Mouse (Mus musculus) lung, postnatal 4 days (tissue): ENCODE results near the gene Fdxr.

Source experiments
- DNase-seq, 2 experiments: peaks; one replicate each; pipeline ENCODE4 v3.0.0; 2021

Gene Fdxr

DNA sequence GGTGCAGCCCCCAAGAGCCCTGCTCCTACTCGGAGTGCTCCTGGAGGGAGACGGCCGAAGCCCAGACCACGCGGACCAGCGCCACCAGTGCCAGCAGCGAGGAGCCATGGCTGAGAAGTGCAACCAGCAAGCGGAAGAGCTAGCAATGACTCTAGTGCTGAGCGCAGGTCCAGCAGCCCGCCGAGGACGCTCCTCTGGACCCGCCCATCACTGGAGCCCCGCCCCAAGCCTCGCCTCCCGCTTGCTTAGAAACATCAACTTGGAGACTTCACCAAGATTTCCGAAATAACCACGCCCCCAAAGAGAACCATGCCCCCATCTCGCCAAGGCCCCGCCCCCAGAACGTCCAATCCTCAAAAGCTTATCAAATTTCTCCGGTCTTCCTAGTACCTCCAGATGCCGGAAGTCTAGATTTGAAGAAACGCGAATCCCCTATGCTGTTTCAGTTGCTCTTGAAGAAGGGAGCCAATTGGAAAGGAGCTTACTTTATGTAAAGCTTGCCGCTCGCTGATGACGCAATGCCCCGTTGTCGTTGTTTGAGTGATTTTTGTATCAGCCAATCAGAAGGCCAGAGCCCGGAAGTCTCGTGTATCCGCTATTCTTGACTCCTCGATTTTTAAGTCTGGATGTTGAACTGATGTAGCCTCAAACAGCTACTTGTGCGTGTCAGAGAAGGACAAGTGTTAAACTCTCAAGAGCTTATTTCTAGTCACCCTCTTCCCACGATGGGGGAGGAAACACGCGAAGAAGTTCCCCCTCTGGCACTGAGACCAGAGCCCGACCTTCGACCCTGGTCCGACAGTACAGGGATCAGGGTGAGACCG, at the start of gene Fdxr:
Gene Fdxr (minus strand): TSS at position 271 of the 824 bp plus-strand sequence.
- peak; percentile 99 for DNase-seq

DNA sequence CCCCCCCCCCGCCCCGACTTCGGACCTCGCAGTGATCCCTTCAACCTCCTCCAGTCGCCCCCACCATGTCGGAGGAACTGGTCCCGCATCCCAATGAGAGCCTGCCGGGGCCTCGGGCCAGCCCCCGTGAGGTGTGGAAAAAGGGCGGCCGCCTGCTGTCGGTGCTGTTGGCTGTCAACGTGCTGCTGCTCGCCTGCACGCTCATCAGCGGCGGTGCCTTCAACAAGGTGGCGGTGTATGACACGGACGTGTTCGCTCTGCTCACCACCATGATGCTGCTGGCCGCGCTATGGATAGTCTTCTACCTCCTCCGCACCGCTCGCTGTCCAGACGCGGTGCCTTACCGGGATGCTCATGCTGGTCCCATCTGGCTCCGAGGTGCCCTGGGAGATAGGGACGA, 46.5 kb upstream of the Fdxr start:
- no peak for DNase-seq

DNA sequence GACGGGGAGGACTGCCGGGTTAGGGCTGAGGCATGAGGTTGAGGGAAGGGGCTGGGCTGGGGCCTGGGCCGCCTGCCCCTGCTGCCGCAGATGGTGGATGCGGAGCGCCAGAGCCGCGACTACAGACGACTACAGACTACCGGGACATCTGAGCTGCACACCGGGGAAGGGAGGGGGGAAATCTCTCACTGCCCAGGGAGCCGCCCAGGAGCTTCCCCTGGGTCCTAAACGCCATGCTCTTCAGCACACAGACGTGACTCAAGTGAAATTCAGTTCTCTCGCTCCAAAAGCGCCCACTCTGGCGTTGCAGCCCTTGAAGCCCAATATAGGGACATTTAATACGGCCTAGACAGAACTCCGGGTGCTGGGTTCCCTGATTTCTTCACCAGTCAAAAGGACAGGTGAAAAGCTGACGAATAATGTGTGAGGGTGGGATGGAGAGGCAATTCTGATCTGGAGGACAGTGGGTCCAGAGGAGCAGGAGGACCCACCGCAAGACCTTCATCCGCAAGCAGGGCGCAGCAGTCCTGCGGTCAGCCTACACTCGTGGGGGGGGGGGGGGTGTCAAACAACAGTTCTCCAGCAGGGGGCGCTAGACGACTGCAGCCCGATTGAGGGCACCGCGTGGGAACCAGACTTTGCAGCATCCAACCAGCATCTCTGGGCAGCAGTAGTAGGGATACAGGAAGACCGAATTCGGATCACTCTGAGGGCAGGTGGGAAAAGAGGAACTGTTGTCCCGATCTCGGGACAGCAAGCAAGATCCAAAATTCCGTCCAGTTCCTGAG, 45.2 kb upstream of the Fdxr start, which contains the start of gene Ush1g:
Gene Ush1g (minus strand): TSS at position 136 of the 788 bp plus-strand sequence.
- DNase-seq, result peak; percentile 43 to 61

DNA sequence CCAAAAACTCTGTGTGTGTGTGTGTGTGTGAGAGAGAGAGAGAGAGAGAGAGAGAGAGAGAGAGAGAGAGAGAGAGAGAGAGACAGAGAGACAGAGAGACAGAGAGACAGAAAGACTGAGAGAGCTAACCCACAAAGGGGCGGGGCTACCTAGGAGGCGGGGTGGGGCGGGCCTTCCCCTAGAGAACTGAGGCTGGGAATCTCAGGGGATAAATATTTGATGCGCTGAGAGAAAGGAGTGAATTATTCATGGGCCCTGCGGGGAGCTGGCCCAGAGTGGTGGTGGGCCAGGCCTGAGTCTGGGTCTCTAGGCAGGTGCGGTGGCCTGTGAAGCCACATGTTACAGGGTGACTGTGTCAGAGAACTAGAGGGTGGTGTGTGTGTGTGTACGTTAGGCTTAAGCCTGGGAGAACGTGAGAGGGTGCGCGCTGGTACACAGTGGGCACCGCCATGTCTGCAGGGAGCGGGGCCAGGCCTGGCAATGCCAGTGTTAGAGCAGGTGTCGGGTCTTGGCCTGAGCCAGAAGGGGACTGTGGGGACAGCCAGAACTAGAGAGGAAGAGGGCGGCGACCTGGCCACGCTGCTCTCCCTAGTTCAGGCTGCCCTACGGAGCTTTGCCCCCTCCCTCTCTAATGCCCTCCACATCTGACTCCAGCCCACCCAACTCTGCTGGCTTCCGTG, 43.0 kb upstream of the Fdxr start:
- no peak for DNase-seq

DNA sequence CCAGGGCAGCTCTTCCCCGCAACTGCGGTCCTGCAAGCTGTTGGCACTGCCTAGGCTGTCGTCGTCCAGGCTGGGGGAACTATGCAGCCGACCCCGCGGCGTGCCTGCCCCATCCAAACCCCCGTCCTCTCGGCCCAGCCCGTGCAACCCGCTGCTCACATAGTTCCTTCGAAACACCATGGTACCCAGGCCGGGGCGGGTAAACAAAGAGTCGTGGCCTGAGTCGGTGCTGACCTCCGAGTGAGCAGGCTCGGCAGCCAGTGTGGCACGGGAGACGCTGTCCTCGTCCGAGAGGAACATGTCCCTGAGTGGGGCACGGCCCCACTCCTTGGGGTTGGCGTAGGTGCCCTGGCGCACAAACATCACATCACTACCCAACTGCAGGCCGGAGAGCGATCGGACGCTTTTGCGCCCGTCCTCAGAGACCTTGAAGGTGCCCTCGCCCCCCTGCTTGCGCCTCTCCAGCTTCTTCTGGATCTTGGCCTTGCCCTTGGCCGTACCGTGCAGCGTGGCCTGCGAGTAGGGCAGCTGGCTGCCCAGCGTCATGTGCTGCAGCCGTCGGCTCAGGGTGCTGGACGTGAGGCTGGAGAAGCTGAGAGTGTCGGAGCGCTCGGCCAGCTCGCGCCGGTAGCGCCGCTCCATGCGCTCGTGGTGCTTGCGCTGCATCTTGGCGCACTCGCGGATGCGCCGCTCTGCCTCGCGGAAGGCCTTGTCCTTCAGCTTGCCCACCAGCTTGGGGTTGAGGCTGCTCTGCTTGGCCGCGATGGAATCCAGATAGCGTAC, 41.6 kb upstream of the Fdxr start:
- no peak for DNase-seq

DNA sequence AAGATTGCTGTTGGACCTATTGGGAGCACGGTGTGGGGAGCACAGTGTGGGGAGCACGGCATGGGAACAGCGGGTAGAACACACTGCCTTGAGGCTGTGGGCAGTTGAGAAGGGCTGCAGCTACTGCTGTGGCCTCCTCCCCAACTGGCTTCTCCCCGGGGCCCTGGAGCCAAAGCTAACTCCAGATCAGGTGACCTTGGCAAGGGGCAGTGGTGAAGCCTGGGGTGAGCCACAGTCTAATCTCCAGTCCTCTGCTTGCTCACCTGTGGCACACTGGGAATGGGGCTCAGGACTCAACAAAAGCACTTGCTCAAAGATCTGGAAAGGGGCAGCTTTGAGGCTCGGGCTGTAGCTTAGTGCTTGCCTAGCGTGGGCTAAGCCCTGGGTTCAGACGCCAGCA, 40.4 kb upstream of the Fdxr start:
- DNase-seq, result no peak

DNA sequence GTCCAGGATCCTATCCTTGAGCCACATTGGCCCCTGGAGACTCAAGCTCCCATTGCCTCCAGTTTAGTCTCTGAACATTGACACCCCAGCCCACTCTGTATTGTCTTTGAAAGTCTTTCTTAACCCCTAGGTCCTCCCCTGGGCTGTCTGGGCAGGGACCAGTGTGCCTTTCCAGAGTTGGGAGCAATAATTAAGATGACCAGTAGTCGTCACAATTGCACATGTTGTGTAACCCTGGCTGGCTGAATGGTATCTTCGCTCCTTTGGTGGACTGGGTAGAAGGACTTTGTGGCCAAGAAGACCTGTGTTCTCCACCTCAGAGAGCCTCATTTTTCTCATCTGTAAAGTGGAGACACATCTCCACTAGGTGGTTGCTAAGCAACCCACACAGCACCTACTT, 37.4 kb upstream of the Fdxr start:
- DNase-seq, result no peak

DNA sequence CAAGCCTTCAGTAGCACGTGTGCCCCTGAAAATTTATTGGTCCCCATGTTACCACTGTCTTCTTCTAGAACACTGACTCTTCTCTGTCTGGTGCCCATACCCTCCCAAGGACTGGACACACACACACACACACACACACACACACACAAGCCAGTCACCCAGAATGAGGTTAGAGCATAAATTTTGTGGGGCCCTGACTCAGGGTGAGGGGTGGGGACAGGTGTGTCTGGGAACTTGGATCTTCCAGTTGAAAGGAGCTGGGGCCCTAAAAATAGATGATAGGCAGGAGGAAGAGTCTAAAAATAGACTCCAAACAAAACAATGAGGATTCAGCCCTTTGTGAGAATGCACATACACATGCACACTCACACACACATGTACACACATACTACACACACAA, 31.9 kb upstream of the Fdxr start:
- no peak for DNase-seq

DNA sequence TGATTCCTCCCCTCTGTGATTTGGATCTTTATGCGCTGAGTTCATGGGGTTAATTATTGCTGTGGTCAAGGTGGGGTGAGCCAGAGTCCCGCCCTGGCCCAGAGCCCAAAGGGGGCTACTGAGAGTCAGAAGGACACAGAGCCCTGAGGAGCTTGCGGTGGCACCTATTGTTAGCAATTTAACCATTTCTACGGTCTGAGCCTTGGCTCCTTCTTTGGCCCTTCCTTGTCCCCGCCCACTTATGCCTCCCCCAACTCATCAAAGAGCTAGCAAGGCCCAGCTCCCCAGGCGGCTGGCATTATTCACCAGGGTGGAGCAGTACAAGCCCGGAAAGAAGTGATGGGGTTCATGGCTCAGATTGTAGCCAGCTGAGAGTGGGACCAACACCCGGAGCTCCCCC, 30.0 kb upstream of the Fdxr start, which contains the start of gene Otop2:
Gene Otop2 (plus strand): TSS at position 301 of the 400 bp plus-strand sequence.
- DNase-seq, result no peak

DNA sequence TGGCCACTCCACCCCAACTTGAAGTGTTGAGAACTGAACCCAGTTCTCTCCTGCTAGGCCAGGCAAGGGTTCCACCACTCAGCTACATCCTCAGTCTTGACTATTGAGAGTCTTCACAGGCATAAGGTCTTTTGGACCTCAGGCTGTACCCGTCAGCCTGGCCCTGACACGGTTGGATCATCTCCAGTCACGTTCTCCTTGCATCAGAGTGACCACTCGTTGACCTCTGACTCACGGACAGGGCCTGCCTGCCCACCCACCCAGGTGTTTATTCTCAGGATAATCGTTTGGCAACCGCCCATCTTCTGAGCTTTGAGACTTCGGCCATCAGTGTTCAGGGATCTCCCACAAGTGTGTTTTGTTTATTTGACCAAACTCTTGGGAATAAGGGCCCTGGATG, 26.3 kb upstream of the Fdxr start:
- no peak for DNase-seq

DNA sequence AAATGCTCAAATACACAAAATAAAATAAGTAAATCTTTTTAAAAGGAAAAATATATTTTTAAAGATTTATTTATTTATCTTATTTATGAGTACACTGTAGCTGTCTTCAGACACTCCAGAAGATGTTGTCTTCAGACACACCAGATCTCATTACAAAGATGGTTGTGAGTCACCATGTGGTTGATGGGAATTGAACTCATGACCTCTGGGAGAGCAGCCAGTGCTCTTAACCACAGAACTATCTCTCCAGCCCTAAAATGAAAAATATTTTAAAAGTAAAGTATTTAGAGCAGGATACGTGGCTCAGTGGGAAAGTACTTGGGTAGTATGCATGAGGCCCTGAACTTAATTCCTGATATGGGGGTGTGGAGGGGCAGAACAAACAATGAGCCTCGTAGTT, 24.5 kb upstream of the Fdxr start:
- no peak for DNase-seq

DNA sequence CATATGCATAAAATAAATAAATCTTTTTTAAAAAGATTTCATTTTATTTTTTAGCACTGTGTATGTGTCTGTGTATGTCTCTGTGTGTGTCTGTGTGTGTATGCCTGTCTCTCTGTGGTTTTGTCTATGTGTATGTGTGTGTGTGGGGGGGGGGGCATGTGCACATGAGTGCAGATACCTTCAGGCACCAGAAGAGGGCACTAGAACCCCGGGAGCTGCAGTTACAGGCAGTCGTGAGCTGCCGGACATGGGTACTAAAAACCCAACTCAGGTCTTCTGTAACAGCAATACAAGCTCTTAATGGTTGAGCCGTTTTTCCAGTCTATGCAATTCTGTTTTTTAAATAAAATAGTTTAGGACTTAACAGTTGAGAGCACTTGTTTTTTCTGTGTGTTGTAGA, 23.9 kb upstream of the Fdxr start:
- DNase-seq, result no peak

DNA sequence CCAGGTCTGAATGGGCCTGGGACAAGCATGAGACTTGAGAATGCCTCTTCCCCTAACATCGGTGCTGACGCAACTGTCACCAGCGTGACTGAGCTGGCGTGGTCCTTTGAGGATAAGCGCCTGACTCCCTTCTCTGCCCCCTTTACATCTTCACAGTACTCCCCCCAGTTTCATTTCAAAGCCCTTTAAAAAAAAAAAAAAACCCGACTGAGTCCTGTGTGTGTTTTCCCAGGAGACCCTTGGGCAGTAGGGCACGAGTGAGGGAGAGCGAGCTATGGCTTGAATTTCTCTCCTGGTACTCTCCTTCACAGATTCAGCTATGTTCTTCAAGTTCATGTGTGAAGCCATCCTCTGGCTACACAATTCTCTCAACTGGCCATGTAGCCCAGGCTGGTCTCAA, 21.3 kb upstream of the Fdxr start:
- no peak for DNase-seq

DNA sequence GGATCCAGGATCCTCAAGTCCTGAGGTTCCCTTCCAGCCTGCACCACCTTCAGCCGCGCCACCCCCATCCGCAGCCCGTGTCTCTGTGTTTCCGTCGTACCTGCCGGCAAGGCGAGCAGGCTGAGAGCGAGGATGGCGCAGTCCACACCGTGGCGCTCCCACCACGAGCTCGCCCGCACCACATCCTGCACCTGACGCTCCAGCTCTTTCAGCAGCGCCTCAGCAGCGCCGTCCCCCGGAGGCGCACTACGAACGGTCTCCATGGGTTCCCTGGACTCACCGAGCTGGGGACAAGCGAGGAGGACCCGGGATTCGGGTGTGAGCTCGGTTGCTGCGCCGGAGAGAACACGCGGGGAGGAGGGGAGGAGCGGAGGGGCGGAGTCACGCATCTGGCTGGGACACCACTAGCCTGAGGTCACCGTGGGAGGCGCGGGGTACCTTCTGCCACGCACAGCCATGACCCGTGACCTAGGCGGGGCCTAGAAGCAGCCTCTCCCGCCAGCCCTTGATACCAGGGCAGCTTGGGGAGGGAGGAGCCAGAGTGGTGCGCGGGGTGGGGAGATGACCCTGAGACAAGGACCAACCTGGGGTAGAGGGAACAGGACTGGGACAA, 20.5 kb upstream of the Fdxr start, which contains the start of gene Fads6:
Gene Fads6 (minus strand): TSS at position 450 of the 613 bp plus-strand sequence.
- peak; percentile 34 to 56 for DNase-seq

DNA sequence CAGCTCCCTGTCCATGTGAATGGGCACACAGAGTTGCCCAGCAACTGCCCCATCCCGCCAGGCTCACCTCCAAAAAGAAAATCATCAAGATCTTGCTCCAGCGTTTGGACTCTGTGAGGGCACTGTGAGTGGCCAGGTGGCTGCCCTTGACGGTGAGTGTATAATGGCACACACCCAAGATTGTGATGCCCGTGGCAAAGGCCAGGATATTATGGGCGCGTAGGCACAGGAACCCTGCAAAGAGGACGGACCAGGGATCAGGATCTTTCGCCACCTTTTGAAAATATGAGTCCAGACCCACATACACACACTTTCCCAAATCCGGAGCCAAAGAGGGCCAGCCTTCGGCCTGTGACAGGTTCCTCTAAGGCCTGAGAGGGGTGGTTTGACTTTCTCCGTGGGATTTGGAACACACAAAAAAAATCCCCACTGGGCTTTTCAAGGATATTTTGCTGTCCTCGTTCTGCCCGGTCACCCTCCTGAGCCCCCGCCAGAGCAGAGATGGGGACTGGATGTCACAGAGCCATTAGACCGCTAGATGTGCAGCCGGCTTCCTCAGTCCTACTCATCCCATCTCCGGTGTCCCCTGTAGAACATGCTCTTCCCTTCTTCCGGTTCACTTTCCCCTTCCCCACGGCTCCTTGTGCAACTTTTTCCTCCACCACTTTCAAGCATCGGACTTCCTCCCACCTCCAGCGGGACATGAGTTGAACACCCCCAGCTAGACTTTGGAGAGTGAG, 19.8 kb upstream of the Fdxr start:
- DNase-seq, result no peak

DNA sequence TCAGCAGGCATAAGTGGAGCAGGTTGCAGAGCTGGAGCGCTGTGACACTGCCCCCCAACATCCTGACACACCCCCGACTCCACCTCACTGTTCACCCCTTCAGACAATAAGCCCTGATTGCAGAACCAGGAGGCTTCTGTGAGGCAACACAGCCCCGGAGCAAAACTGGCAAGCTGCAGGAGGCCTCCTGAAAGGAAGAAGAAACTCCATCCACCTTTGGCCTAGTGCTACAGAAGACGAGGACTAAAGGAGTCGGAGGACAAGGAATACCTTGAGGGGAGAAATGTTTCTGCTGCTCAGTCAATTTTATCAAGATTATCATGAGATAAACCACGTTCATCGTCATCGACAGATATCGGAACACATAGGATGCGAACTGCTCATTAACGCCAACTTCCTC, 19.1 kb upstream of the Fdxr start:
- DNase-seq, result no peak

DNA sequence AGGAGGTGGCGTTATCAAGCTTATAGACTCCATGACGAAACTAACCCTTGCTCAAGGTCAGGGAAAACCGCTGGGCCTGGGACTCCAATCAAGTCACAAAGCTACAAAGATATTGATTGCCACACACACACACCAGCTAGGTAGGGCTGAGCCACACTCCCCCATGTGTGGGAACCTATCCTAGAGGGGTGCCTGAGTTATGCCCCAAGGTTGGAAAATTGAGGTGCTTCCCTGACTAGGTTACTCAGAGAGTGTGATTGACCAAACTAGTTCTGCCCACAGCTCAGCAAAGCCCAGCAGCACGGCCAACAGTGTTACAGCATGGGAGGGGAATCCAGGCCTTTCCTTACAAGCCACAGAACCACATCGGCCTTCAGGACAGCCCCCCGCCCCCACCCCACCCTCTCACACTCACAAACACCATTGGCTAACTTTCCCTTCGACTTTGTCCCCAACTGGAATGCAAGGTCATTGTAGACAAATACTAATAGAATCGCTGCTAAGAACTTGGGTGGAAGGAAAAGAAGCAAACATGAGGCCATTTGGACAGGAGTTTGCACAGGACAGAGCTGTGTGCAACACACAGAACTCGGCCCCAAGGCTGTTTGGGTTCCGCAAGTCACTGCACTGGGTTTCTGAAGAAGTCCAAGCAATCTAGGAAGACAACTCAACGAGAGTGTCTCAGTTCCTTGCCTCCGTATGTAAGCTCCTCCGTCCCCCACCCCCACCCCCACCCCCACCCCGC, 16.0 kb upstream of the Fdxr start:
- DNase-seq, result no peak

DNA sequence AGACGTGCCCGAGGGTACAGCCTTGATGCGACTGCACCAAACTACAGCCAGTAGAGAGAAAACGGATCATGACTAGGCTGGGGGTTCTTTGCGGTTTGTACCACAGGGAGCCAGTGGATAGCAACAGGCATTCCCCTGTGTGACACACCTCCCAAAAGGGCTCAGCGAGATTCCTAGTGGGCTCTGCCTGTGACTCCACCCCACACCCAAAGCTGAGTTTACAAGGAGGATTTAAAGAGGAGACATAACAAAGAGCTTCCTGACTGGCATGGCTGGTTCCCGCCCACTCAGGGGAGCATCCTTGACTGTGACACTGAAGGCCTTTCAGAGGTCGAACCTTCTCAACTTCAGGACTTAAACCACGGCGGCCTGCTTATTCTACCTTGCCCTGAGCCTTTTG, 14.7 kb upstream of the Fdxr start:
- no peak for DNase-seq

DNA sequence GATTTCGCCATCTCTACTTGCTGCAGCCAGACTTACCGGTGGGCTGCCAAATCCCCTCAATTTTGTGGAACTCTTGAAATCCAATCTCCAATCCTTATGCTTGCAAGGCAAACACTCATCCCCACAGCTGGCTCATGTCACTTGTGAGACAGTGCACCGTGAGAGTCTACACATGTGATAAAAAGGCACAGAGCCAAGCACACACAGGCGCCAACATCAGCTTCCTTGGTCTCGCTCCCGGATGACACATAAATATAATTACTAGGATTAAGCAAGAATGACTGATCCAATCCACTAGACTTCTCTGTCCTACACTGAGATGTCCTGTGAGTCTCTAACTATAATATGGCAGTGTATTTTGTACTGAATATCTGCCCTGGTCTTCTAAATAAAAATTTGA, 14.1 kb upstream of the Fdxr start:
- peak; percentile 66 to 87 for DNase-seq

DNA sequence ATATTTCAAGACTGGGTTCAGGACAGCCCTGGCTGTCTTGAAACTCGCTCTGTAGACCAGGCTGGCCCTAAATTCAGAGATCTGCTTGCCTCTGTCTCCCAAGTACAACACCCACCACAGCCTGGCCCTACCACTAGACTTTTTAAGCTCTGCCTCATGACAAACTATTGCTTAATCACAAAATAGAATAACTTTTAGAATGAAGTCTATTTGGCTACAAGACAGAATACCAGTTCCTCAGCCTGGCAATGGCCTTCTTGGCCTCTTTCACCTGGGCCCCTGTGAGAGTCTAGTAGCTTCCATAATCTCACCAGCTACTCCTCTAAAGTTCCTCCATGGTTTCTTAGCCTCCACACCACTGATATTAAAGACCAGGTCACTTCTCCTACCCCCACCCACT, 13.5 kb upstream of the Fdxr start:
- no peak for DNase-seq

DNA sequence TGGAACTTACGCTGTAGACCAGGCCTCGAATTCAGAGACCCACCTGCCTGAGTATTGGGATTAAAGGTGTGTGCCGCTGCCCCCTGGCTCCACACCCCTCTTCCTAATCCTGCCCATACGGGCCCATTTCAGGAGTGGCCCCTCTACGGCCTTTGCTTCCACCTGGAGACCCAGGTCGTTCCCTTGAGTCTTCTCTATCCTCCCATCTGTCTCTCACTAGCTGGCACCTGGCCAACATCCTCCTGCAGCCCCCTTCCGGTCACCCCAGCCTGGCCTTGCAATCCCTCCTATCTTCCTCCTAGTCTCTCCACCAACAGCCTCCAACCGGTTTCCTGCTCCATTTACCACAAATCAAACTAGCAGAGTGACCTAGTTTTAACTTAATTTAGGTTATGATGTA, 13.0 kb upstream of the Fdxr start:
- DNase-seq, result no peak
